Comparison of ENCODE assay signal across 23 mouse cellular contexts in genomic region chr13:33561625-33562024, GRCm38 (mm10).
DNase-seq lines count a peak whose midpoint lies in the region; ATAC-seq and TF ChIP-seq lines count a peak whose summit lies in the region.
"Had no signal": no experiment of that assay in that cellular context is flagged by ENCODE, and none has a peak within 500 bp of the region (broad histone marks: within the 10 kb centered on the region; RNA-seq: fewer than 3 reads in every experiment).

No protein-coding gene starts in this region.

- 66% methylated on average over 3 of the region's 3 CpGs for WGBS in kidney, adult 2 months
- 78% methylated on average over 3 of the region's 3 CpGs for WGBS in kidney, embryonic 15.5 days

- H3K27ac ChIP-seq in kidney, adult 2 months (ENCODE audit: insufficient read depth, low read depth, low read length) = no peak overlapping the region
- H3K27ac ChIP-seq in kidney, embryonic 15.5 days = no peak overlapping the region
- no peak overlapping the region for H3K27ac ChIP-seq in MEL (ENCODE audit: control insufficient read depth, low read depth, low read length)
- 0 out of 2 replicates have a peak overlapping the region, but pooled peaks have one; percentile 11 for H3K27ac ChIP-seq in embryonic fibroblast, embryonic 13.5 days (ENCODE audit: insufficient read depth, low read length)
- H3K27ac ChIP-seq: embryonic facial prominence, embryonic 15.5 days; heart, embryonic 13.5 days; hindbrain, embryonic 15.5 days; limb, embryonic 15.5 days; midbrain, embryonic 12.5 days; neural tube, embryonic 15.5 days had no signal

- H3K27me3 ChIP-seq in kidney, adult 2 months (replicated peaks; ENCODE audit: control insufficient read depth, insufficient read depth, low read length) = no peaks in the 10 kb centered on the region; the same call in 1 of the 2 replicates
- H3K27me3 ChIP-seq in kidney, embryonic 15.5 days = no peaks in the 10 kb centered on the region
- H3K27me3 ChIP-seq in MEL (ENCODE audit: control insufficient read depth in 1 of 2, insufficient read depth in 2 of 2, low read length in 2 of 2) = no peaks in the 10 kb centered on the region
- H3K27me3 ChIP-seq: embryonic facial prominence, embryonic 15.5 days; heart, embryonic 13.5 days; hindbrain, embryonic 15.5 days; limb, embryonic 15.5 days; midbrain, embryonic 12.5 days; neural tube, embryonic 15.5 days had no signal

- no peak for ATAC-seq in kidney, embryonic 15.5 days (replicated peaks; ENCODE audit: low FRiP score)
- no peak for ATAC-seq in granulocyte monocyte progenitor cell, adult 5-6 weeks (replicated peaks; ENCODE audit: poor library complexity, severe bottlenecking)
- ATAC-seq: CD4-positive, CD25-positive, alpha-beta regulatory T cell, adult 4 months; forebrain, embryonic 14.5 days had no signal

- TF ChIP-seq RAD21 in MEL (IDR thresholded peaks at IDR 0.05; ENCODE audit: low read depth, low read length) = peak; percentile 8

- no peak for TF ChIP-seq CTCF in kidney, adult 2 months (conservative IDR thresholded peaks at IDR 0.05; ENCODE audit: insufficient read depth, insufficient read length, low read depth, low read length)
- TF ChIP-seq CTCF in MEL (IDR thresholded peaks at IDR 0.05 in 2 of 3, conservative IDR thresholded peaks at IDR 0.05 in 1 of 3; ENCODE audit: control insufficient read depth in 1 of 3, insufficient read depth in 1 of 3, low read depth in 2 of 3, low read length in 3 of 3, poor library complexity in 1 of 3, severe bottlenecking in 1 of 3) = peak in 2 of 3 experiments; percentile 16 to 41; a peak in 3 of 6 replicates
- TF ChIP-seq CTCF in embryonic fibroblast, embryonic 13.5 days (IDR thresholded peaks at IDR 0.05; ENCODE audit: borderline replicate concordance, insufficient read depth, low read length) = no peak

- TF ChIP-seq EP300 in MEL (IDR thresholded peaks at IDR 0.05; ENCODE audit: low read depth in 1 of 2, low read length in 2 of 2) = no peak

- no peak overlapping the region for H3K4me2 ChIP-seq in kidney, embryonic 15.5 days
- H3K4me2 ChIP-seq: embryonic facial prominence, embryonic 15.5 days; heart, embryonic 13.5 days; hindbrain, embryonic 15.5 days; limb, embryonic 15.5 days; midbrain, embryonic 12.5 days; neural tube, embryonic 15.5 days had no signal

- no peaks in the 10 kb centered on the region for H3K4me1 ChIP-seq in kidney, adult 2 months (ENCODE audit: control insufficient read depth, insufficient read depth, low read length)
- no peaks in the 10 kb centered on the region for H3K4me1 ChIP-seq in kidney, embryonic 15.5 days
- H3K4me1 ChIP-seq in MEL (ENCODE audit: control insufficient read depth in 1 of 2, insufficient read depth in 2 of 2, low read length in 2 of 2) = no peaks in the 10 kb centered on the region
- H3K4me1 ChIP-seq in embryonic fibroblast, embryonic 13.5 days (ENCODE audit: control insufficient read depth, insufficient read depth, low read length) = no peaks in the 10 kb centered on the region
- H3K4me1 ChIP-seq: embryonic facial prominence, embryonic 15.5 days; heart, embryonic 13.5 days; hindbrain, embryonic 15.5 days; limb, embryonic 15.5 days; midbrain, embryonic 12.5 days; neural tube, embryonic 15.5 days had no signal

- TF ChIP-seq POLR2A in kidney, adult 2 months (IDR thresholded peaks at IDR 0.05; ENCODE audit: low read depth, low read length) = no peak
- TF ChIP-seq POLR2A in MEL (IDR thresholded peaks at IDR 0.05; ENCODE audit: control insufficient read depth in 1 of 2, insufficient read depth in 1 of 2, low read depth in 1 of 2, low read length in 2 of 2, poor library complexity in 1 of 2) = no peak
- TF ChIP-seq POLR2A in embryonic fibroblast, embryonic 13.5 days (IDR thresholded peaks at IDR 0.05; ENCODE audit: low read depth, low read length) = no peak

- H3K9ac ChIP-seq in kidney, embryonic 15.5 days = no peak overlapping the region
- H3K9ac ChIP-seq in MEL (ENCODE audit: control insufficient read depth, low read depth, low read length, poor library complexity, severe bottlenecking) = no peak overlapping the region
- H3K9ac ChIP-seq: embryonic facial prominence, embryonic 15.5 days; heart, embryonic 13.5 days; hindbrain, embryonic 15.5 days; limb, embryonic 15.5 days; midbrain, embryonic 12.5 days; neural tube, embryonic 15.5 days had no signal

- peak; percentile 8 for DNase-seq in kidney, adult 2 months
- DNase-seq in A20 (ENCODE audit: low read depth, low spot score) (peak; percentile 43), MEL (ENCODE audit: low read depth, low spot score) (no peak)
- DNase-seq in embryo, embryonic 10.5 days (ENCODE audit: low spot score) = no peak
- DNase-seq in spleen, adult 12 weeks (ENCODE audit: low spot score) = no peak
- DNase-seq: adrenal gland, adult 8-10 months; cerebellum, adult 8-10 months; heart, postnatal 36 days; kidney, adult 18-20 months; kidney, postnatal 4 days; lung, adult 18-20 months; right cerebral cortex, postnatal 4 days had no signal

- no peak overlapping the region for H3K4me3 ChIP-seq in kidney, adult 2 months (ENCODE audit: insufficient read depth, low read depth, low read length)
- no peak overlapping the region for H3K4me3 ChIP-seq in kidney, embryonic 15.5 days (replicated peaks)
- H3K4me3 ChIP-seq in MEL (ENCODE audit: control insufficient read depth in 1 of 2, insufficient read depth in 1 of 2, low read depth in 2 of 2, low read length in 2 of 2) = no peak overlapping the region
- no peak overlapping the region for H3K4me3 ChIP-seq in embryonic fibroblast, embryonic 13.5 days (ENCODE audit: insufficient read depth, low read length)
- H3K4me3 ChIP-seq: embryonic facial prominence, embryonic 15.5 days; heart, embryonic 13.5 days; hindbrain, embryonic 15.5 days; limb, embryonic 15.5 days; midbrain, embryonic 12.5 days; neural tube, embryonic 15.5 days had no signal

- H3K79me2 ChIP-seq in MEL (ENCODE audit: control insufficient read depth, insufficient read depth, low read length, poor library complexity) = no peaks in the 10 kb centered on the region

- H3K36me3 ChIP-seq in kidney, adult 2 months (ENCODE audit: control insufficient read depth, insufficient read depth, low read length) = no peaks in the 10 kb centered on the region
- H3K36me3 ChIP-seq in kidney, embryonic 15.5 days = no peaks in the 10 kb centered on the region
- no peaks in the 10 kb centered on the region for H3K36me3 ChIP-seq in MEL (ENCODE audit: control insufficient read depth in 1 of 2, insufficient read depth in 2 of 2, low read length in 2 of 2)
- H3K36me3 ChIP-seq: embryonic facial prominence, embryonic 15.5 days; heart, embryonic 13.5 days; hindbrain, embryonic 15.5 days; limb, embryonic 15.5 days; midbrain, embryonic 12.5 days; neural tube, embryonic 15.5 days had no signal

- H3K9me3 ChIP-seq in kidney, embryonic 15.5 days (replicated peaks) = peaks cover 14% of the 10 kb centered on the region; the same call in 1 of the 2 replicates
- H3K9me3 ChIP-seq in MEL (replicated peaks; ENCODE audit: insufficient read depth, low read length) = no peaks in the 10 kb centered on the region
- H3K9me3 ChIP-seq: limb, embryonic 15.5 days had no signal

TF ChIP-seq in MEL, 35 proteins besides CTCF, POLR2A, EP300 and RAD21:
- TF ChIP-seq TAL1 (IDR thresholded peaks at IDR 0.05; ENCODE audit: low read length) (no peak), SMC3 (IDR thresholded peaks at IDR 0.05; ENCODE audit: low read depth, low read length) (peak; percentile 22), MAZ (IDR thresholded peaks at IDR 0.05; ENCODE audit: low read depth, low read length) (no peak)
TF ChIP-seq in MEL: peak in this region for 1.

Comparison
In these comparisons a context has a peak if more than half of its experiments do, and no peak if none do; other contexts are left out.
1. DNase-seq: peak in kidney, adult 2 months (single experiment) and A20 (single experiment); none in MEL (single experiment), embryo, embryonic 10.5 days (single experiment) and spleen, adult 12 weeks (single experiment).
2. CTCF ChIP-seq: peak in MEL (2 of 3); none in kidney, adult 2 months (single experiment) and embryonic fibroblast, embryonic 13.5 days (single experiment).